Mouse (Mus musculus) embryonic stem cell, embryonic (primary cell): Measurements from ENCODE around the gene Cdc25b.

Source experiments
- CTCF ChIA-PET, 4 experiments: fragments of 300-600 bp in 2 of 4; fragments of 350-600 bp in 2 of 4; sonication (Branson Sonifier 250); formaldehyde crosslinking; loops; one replicate each; lab custom pipeline; 2022; ENCODE audit warnings: inconsistent platforms in 2 of 4; lab: Charles Lee
- POLR2A ChIA-PET, 4 experiments: fragments of 300-600 bp in 2 of 4; fragments of 350-600 bp in 2 of 4; sonication (Branson Sonifier 250); formaldehyde crosslinking; loops; one replicate each; lab custom pipeline; 2022; ENCODE audit warnings: antibody characterized with exemption in 4 of 4, inconsistent platforms in 1 of 4; lab: Charles Lee

The Cdc25b gene

GRCm38 (mm10) chr2:131213773-131214172, 27.0 kb downstream of the Cdc25b start:
- CTCF ChIA-PET = interaction anchor here in 1 of 4 experiments (0.8 kb wide), 1 partner anchor 159 kb away, joined by 7 read pairs; no protein-coding TSS in a partner anchor
- POLR2A ChIA-PET = interaction anchor here in 2 of 4 experiments (0.9 to 10.0 kb wide), 9 partner anchors 9 to 34 kb away, joined by 3 to 112 read pairs (median 4); partner anchors contain the start of genes Cdc25b (in 1 of the 2), Cenpb (in 1 of the 2), Mavs (in 1 of the 2) and Spef1 (in 1 of the 2)

DNA sequence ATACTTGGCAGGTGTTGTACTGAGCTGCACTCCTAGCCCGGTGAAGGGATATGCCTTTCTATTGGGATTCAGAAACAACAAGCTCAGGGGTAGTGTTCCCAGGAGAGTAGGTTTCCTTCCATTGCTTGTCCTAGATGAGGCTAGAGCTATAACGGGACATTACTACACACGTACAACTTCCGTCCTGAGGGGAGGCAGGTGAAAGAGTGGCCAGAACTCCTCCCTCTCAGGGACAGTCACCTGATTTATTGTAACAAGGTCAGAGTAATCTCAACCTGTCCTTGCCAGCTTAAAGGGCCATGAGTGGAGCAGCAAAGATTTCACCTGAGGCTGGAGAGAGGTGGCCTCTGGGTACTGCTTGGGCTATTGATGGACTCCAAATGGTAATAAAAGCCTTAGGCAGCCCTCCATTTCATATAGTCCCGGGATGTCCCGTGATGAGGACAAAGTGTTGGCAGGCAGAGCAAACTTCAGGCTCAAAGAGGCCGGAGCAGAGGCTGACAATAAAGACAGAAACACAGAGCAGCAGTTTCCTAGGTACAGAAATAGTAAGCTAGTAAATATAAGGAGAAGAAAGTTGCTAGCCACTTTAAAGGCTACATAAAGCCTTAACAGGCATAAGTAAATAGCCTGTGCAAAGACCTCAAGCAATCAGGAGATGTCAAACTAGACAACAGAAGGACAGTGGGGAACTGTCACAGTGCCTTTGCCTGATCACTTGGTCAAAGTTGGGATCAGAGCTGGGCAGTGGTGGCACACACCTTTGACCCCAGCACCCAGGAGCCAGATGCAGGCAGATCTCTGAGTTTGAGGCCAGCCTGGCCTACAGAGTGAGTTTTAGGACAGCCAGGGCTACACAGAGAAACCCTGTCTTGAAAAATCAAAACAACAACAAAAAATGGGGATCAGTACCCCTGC, 29.5 kb downstream of the Cdc25b start:
- CTCF ChIA-PET = interaction anchor here in 2 of 4 experiments (0.8 to 1.4 kb wide), 4 partner anchors 29 to 45 kb away, joined by 3 to 4 read pairs (median 3); partner anchors contain the start of genes Cdc25b (in 1 of the 2) and Spef1 (in 1 of the 2)
- POLR2A ChIA-PET = interaction anchor here in 3 of 4 experiments (0.6 to 10.0 kb wide), 16 partner anchors 11 to 924 kb away, joined by 3 to 112 read pairs (median 4); partner anchors contain the start of genes Mavs (in 3 of the 3), Cdc25b (in 2 of the 3), Spef1 (in 2 of the 3) and Ddrgk1 (in 1 of the 3)

DNA sequence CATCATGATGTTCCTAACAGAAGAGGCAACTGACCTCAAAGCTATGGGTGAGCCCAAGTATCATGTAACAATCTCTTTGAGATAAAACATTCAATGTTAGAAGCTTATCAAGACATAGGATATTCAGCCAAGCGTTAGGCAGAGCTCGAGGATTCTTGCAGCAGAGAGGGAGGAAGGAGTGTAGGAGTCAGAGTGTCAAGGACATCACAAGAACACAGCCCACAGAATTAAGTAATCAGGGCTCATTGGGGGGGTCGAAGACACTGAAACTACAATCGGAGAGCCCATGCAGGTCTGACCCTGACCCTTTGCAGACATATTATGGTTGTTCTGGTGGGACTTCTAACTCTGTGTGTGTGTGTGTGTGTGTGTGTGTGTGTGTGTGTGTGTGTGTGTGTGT, 33.3 kb downstream of the Cdc25b start:
- CTCF ChIA-PET = no interaction called here
- POLR2A ChIA-PET = interaction anchor here in 2 of 4 experiments (0.6 to 1.1 kb wide), 5 partner anchors 13 to 75 kb away, joined by 3 to 7 read pairs (median 4); partner anchors contain the start of gene Mavs (in 1 of the 2)

GRCm38 (mm10) chr2:131221853-131222515, 35.2 kb downstream of the Cdc25b start:
- ChIA-PET POLR2A (interaction anchor here in 3 of 4 experiments (0.5 to 2.9 kb wide), 10 partner anchors 10 to 508 kb away, joined by 3 to 16 read pairs (median 4); partner anchors contain the start of gene Mavs (in 1 of the 3)), CTCF (interaction anchor here in 3 of 4 experiments (0.7 to 2.0 kb wide), 7 partner anchors 12 to 382 kb away, joined by 3 to 6 read pairs (median 5); no protein-coding TSS in a partner anchor)

DNA sequence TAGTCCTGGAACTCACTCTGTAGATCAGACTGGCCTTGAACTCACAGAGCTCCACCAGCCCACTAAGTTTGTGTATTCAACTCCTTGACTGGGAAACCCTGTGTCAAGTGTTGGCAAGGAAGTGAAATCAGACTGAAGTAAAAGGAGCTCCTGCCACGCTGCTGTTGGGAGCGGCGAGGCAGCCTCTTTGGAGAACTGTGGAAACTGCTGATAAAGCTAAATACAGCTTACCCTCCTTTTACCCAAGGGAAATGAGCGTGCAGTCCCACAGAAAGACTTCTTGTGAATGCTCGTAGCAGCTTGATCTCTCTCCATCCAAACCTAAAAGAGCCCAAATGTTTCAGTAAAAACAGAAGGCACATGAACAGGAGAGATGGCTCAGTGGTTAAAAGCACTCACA, 35.8 kb downstream of the Cdc25b start:
- ChIA-PET POLR2A (interaction anchor here in 3 of 4 experiments (0.5 to 2.9 kb wide), 12 partner anchors 9 to 48 kb away, joined by 3 to 16 read pairs (median 4); partner anchors contain the start of genes Mavs (in 2 of the 3) and Cenpb (in 1 of the 3)), CTCF (interaction anchor here in 3 of 4 experiments (0.7 to 2.0 kb wide), 8 partner anchors 10 to 308 kb away, joined by 3 to 7 read pairs (median 4); partner anchors contain the start of gene Mavs (in 1 of the 3))

DNA sequence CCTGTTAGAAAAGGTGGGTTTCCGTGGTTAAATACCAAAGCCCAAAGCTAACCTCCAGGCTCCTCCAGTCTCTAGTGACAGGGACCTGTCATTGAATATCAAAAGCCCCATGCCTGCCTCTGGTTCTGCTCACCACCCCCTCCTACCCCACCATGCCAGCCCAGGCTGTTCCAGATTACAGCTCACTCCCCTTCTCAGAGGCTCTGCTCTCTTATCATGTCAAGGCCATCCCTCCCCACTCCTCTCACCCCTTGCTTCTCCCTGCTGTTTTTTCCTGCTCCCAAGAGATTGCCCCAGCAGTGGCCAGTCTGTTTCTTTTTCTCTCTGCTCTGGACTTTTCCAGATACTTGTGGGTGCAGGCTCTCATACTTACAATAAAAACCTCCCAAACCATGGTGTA, 36.8 kb downstream of the Cdc25b start:
- ChIA-PET POLR2A (interaction anchor here in 3 of 4 experiments (0.6 to 2.9 kb wide), 11 partner anchors 8 to 49 kb away, joined by 3 to 16 read pairs (median 4); partner anchors contain the start of genes Mavs (in 2 of the 3), Cdc25b (in 1 of the 3), Cenpb (in 1 of the 3) and Spef1 (in 1 of the 3)), CTCF (interaction anchor here in 2 of 4 experiments (0.8 to 2.0 kb wide), 5 partner anchors 9 to 52 kb away, joined by 3 to 7 read pairs (median 6); partner anchors contain the start of gene Mavs (in 1 of the 2))

GRCm38 (mm10) chr2:131225178-131225577, 38.4 kb downstream of the Cdc25b start:
- ChIA-PET POLR2A (interaction anchor here in 1 of 4 experiments (1.0 kb wide), 1 partner anchor 9 kb away, joined by 4 read pairs; the partner anchor contains the start of gene Mavs), CTCF (interaction anchor here in 3 of 4 experiments (0.6 to 1.4 kb wide), 5 partner anchors 11 to 323 kb away, joined by 3 to 9 read pairs (median 3); no protein-coding TSS in a partner anchor)

- CTCF ChIA-PET = interaction anchor here in 2 of 4 experiments (0.6 to 0.8 kb wide), 3 partner anchors 16 to 67 kb away, joined by 3 read pairs; no protein-coding TSS in a partner anchor
- POLR2A ChIA-PET = interaction anchor here in 2 of 4 experiments (0.9 to 10.1 kb wide), 3 partner anchors 11 to 40 kb away, joined by 3 to 112 read pairs (median 4); partner anchors contain the start of genes Cdc25b (in 1 of the 2) and Spef1 (in 1 of the 2)
These were observed 39.9 kb downstream of the Cdc25b start for GRCm38 (mm10) chr2:131226669-131227068.

- POLR2A ChIA-PET = interaction anchor here in 2 of 4 experiments (1.0 to 10.1 kb wide), 3 partner anchors 11 to 41 kb away, joined by 3 to 112 read pairs (median 4); partner anchors contain the start of genes Cdc25b (in 1 of the 2) and Spef1 (in 1 of the 2)
- CTCF ChIA-PET = interaction anchor here in 2 of 4 experiments (0.5 to 0.6 kb wide), 3 partner anchors 17 to 254 kb away, joined by 3 read pairs; no protein-coding TSS in a partner anchor
These were observed 40.5 kb downstream of the Cdc25b start for GRCm38 (mm10) chr2:131227243-131227642.

DNA sequence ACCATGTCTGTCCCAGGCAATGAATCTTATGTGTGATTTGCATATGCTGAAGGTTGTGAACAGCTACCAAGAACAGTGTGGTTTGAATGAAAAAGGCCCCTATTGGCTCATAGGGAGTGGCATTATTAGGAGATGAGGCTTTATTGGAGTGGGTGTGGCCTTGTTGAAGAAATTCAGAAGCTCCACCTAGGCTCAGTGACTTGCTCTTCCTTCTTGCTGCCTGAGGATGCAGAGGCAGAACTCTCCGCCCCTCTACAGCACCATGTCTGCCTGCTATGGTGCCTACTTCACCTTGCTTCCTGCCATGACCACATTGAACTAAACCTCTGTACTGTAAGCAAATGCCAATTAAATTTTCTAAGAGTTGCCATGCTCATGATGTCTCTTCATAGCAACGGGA, 45.8 kb downstream of the Cdc25b start:
- POLR2A ChIA-PET = interaction anchor here (0.6 to 10.1 kb wide), 42 partner anchors 9 to 177 kb away, joined by 3 to 112 read pairs (median 5); partner anchors contain the start of genes 1700037H04Rik (in 3 of the 4), Cdc25b (in 3 of the 4), Spef1 (in 3 of the 4) and Pank2 (in 2 of the 4)
- CTCF ChIA-PET = interaction anchor here (0.5 to 3.4 kb wide), 12 partner anchors 9 to 239 kb away, joined by 3 to 22 read pairs (median 4); partner anchors contain the start of gene Spef1 (in 1 of the 4)

- POLR2A ChIA-PET = interaction anchor here in 3 of 4 experiments (0.7 to 10.1 kb wide), 60 partner anchors 8 to 569 kb away, joined by 3 to 112 read pairs (median 5); partner anchors contain the start of genes 1700037H04Rik (in 3 of the 3), Cdc25b (in 2 of the 3), Pank2 (in 2 of the 3) and Rnf24 (in 2 of the 3)
- CTCF ChIA-PET = interaction anchor here (0.5 to 3.4 kb wide), 11 partner anchors 10 to 240 kb away, joined by 3 to 22 read pairs (median 4); partner anchors contain the start of genes Cdc25b (in 2 of the 4) and Spef1 (in 2 of the 4)
These were observed 46.8 kb downstream of the Cdc25b start, which contains the start of gene Mavs for GRCm38 (mm10) chr2:131233307-131234126. Gene Mavs (plus strand): TSS chr2:131234063.

GRCm38 (mm10) chr2:131234127-131234650, 47.4 kb downstream of the Cdc25b start:
- ChIA-PET POLR2A (interaction anchor here in 3 of 4 experiments (0.7 to 10.1 kb wide), 50 partner anchors 9 to 570 kb away, joined by 3 to 112 read pairs (median 6); partner anchors contain the start of genes 1700037H04Rik (in 2 of the 3), Pank2 (in 2 of the 3), Ap5s1 (in 1 of the 3) and Cdc25b (in 1 of the 3)), CTCF (interaction anchor here in 3 of 4 experiments (0.6 to 3.4 kb wide), 9 partner anchors 11 to 239 kb away, joined by 3 to 22 read pairs (median 4); partner anchors contain the start of genes Cdc25b (in 2 of the 3), Spef1 (in 2 of the 3) and Pank2 (in 1 of the 3))

DNA sequence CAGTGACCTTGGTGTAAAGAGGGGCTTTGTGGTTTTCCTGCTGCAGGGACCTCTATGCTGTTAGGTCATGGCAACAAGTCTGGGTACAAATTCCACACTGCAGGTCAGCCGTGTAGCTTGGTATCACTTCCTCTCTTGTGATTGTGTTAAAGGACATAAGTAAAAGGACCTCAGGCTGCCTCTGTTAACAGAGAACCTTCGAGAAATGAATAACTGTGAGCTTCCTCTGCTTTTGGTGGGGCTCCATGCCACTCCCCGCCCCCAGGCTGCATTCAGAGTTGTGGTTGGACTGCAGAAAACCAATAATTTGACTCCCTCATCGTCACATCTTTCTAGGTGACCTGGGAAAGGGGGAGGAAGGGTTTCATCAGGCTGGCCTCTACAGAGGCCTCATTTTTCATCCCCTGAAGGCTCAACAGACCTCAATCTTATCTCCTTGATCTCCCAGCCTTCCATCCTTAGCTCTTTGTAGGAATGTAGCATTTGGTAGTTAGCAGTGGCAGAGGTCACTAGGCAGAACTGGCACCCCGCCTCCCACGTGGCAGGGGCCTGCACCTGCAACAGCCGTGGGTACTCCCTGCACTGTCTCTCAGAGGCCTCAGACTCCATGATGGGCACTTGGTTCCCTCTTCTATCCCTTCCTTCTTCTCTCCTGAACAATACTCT, 48.4 kb downstream of the Cdc25b start:
- CTCF ChIA-PET = interaction anchor here in 2 of 4 experiments (0.6 to 3.4 kb wide), 3 partner anchors 25 to 31 kb away, joined by 3 to 22 read pairs (median 11); partner anchors contain the start of gene Pank2 (in 1 of the 2)
- POLR2A ChIA-PET = interaction anchor here in 3 of 4 experiments (0.9 to 10.1 kb wide), 28 partner anchors 9 to 140 kb away, joined by 3 to 112 read pairs (median 6); partner anchors contain the start of genes Pank2 (in 2 of the 3), 1700037H04Rik (in 1 of the 3), Ap5s1 (in 1 of the 3) and Cdc25b (in 1 of the 3)

GRCm38 (mm10) chr2:131242180-131242579, 55.4 kb downstream of the Cdc25b start:
- ChIA-PET POLR2A (interaction anchor here in 2 of 4 experiments (0.9 to 3.1 kb wide), 7 partner anchors 9 to 78 kb away, joined by 3 to 14 read pairs (median 4); partner anchors contain the start of gene Mavs (in 2 of the 2)), CTCF (interaction anchor here in 1 of 4 experiments (0.6 kb wide), 2 partner anchors 269 to 531 kb away, joined by 3 read pairs; no protein-coding TSS in a partner anchor)
